Mouse (Mus musculus) B cell, adult 2 months (primary cell): ENCODE data around the gene Nell2.

Experiments used
- DNase-seq, 2 experiments: peaks; one replicate each; pipeline ENCODE4 v3.0.0; 2022

The Nell2 gene

DNA sequence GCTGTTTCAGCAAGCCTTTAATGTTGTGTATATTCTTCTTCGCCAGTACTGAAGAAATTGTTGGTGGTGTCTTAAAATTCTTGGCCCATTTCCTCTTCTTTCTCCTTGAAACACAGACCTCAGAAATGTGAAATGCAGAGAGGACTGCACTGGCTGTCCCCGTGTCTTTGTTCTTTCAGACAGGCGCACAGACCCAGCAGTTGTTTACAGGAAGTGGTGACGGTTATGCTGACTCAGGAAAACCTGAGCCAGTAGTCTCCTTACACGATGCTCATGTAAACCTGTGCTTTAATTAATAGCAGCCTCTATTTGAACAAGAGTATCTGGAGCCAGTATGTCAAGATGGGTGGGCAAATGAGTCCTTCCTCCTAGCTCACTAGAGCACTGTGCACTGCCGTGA lies 61.2 kb downstream of the Nell2 start:
- DNase-seq: no peak

DNA sequence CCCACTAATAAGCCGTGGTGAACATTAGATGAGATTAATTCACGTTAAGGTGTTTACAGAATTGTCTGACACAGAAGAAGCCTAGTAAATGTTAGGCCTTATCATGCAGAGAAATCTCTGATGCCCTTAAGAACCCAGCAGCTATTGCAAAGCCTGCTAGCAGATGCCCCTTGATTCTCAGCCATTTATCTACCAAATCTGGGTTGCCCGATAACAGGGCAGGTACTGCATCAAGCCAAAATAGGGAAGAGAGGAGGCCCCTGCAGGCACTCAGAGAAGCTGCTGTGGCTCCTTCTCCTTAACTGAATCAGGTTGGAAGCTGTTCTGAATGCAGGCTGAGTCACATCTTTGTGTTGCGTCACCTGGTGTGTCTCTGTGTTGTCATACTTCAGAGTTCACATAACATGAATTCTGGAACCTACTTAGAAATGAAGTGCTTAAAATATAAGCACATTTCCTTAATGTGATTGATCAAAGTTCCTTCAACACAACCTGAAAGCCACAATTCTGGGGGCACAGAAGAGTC lies 68.3 kb downstream of the Nell2 start:
- no peak for DNase-seq

DNA sequence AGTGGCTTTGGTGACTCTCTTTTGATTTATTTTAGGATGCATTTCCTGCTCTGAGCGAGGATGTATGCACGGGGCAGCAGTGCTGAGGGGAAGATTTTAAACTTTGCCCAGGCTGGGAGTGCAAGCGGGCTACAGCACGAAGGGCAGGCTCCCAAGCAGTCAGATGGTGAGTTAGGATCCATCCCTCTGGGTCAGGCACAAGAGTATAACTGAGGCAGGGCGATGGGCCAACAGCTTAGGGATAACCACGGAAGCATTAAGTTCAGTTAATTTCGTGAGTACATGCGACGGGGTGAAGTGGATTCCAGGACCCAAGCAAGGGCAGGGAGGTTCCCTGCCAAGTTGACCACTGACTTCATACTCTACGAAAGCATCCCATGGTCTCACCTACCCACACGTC lies 83.8 kb downstream of the Nell2 start:
- no peak for DNase-seq

DNA sequence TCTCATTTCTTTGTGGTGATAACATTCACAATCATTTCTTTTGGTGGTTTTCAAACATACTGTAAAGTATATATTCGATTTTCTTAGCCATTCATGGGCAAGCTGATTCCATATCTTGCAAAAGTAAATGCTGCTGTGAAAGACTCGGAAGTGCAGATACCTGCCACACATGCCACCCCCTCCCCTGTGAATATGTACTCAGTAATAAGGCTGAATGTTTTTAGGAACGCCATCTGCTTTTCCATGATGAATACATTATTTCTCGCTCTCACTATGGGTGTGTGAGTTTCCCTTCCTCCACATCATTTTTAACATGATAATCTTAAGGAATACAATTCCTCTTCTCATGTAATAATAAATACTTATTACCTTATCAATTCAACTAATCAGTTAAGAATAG lies 90.6 kb downstream of the Nell2 start:
- no peak for DNase-seq

DNA sequence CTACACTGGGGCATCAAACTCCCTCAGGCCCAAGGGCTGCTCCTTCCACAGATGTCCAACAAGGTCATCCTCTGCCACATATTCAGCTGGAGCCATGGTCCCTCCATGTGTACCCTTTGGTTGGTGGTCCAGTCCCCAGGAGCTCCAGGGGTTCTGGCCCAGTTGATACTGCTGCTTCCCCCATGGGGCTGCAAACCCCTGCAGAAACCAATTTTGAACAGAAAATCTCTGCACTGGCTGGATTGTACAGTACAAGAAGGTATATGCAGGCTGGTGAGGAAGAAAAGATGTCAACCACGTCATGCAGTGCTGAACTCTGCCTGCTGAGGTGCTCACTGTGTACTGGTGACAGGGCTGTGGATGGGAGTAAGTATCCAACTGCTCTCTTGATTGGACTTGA lies 92.1 kb downstream of the Nell2 start:
- DNase-seq: no peak

DNA sequence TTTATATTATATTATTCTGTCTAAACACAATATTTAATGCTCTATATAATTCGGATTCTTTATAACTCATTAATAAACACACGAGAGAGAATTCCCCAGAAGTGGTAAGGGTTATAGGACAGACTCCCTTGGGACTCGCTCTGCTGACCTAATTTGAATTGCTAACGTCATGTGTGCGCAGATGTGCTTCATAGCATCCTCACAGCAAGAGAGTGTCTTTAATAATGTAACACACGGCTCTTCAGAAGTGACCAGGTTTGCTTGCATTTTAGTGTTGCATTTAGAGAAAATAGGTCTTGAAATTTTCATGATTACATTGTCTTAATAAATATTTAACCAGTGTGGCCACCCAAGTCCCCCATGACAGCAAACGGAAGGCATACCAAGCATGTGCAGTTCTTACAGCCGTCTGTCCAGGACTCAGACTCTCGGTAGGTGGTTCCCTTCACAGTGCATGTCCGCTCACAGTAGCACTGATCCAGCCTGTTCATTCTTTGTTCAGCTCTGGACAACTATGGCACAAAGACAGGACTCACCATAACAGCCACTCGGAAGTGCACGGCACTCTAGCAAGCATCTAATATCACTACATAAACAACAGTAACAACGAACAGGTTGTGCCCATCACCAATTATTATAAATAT lies 97.1 kb downstream of the Nell2 start:
- DNase-seq: no peak

DNA sequence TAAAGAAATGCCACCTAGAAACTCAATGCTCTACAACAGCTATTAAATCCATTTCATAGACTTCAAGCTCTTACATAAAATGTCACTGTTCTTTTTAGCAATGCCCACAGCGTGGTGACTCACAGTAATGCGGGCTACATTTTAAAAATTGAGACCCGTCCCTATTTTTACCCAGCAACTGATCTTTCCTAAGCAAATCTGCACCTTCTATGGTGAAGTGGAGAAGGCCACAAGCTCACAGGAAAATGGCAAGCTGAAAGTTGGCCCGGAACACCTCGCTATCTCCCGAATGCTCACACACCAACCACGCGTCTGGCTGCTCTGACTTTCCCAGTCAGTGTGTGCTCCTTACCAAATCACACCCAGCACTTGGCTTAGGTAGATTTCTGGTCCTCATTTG lies 98.4 kb downstream of the Nell2 start:
- DNase-seq: no peak

DNA sequence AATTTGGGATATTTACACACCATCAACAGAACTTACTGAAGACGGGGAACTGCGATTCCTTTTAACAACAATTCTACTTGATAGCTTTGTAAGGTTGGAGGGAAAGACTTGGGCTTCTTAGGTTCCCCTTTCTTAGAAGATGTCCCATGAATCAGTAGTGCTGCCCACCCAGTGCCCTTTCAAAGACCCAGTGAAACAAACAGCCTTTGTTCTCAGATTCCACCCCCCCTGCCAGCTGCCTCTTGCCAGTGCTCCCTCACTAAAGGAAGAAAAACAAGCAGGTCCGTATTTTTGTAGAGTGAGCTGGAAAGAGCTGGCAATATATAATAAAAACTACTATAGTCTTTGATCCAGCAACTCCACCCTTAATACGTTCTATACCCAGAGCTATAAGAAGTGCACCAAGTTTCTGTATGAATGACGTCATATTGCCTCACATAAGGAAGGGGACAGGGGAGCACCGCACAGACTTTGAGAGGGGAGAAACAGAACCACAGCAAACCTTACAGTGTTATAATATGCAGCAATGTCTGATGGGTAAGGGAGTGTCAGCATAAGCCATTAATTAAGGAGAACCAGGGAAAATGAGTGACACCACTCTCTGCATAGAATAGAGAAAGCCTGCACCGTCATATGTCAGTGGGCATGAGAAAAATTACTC lies 100.2 kb downstream of the Nell2 start:
- DNase-seq: no peak

DNA sequence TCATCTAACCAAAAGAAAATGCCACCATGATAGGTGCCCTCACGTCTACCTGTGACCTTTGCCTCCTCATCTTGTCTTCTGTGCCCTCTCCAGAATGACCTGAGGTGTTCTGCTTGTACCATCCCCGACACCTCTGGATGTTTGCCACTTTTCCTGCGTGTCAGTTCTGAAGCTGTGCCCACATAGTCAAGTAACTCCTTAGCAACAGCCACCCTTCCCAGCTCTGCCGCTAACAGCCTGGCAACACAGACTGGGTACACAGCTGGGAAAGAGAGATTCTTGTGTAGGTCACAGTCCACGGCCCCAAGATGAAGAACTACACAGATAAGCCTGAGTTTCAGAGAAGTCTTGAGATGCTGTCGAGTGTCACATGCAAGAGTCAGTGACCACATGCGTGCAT lies 103.3 kb downstream of the Nell2 start:
- DNase-seq: no peak

DNA sequence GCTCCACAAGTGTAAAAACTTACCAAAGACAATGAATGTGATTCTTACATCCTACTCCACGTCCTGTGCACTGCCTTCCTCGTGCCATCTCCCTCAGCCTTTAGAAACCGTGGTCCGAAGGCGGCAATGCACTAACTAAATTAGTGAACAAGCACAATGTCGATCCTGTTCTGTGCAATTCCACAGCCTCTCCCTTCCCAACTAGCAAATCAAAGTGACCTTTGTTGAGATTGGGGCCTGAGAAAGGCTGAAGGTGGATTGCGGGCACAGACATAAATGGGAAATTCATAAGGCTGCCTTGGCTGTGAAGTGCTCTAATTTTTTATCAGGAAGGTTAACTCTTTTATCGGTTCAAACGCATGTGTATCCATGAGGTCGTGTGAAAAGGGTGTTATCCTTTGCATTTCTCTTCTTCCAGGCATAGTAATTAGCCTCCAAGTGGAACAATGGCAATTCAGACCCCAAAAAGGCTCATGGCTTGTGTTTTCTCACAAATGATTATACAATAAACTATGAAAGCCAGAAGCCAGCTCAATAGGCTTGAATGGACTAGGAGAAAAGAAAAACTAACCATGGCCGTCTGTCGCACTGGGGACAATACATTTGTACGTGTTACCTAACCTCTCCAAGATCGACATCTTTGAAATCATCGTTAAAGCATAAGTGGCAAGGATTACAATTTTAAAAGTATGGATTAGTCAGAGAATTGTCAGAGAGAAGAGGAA lies 106.0 kb downstream of the Nell2 start:
- DNase-seq: no peak

DNA sequence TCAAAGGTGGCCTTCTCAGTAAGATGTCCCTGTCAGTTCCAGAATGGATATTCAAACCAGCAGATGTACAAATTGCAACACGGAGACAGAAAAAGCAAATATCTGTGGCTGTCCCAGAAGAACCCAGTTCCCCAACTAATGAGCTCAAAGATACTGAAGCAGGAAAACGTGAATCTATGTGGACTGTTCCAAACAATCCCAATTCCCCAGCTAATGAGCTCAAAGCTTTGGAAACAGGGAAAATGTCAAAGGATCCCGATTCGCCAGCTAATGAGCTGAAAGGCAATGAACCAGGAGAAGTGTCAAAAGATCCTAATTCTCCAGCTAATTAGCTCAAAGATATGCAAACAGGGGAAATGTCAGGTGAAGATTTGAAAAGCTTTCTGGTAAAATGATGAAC lies 109.7 kb downstream of the Nell2 start:
- DNase-seq: no peak

DNA sequence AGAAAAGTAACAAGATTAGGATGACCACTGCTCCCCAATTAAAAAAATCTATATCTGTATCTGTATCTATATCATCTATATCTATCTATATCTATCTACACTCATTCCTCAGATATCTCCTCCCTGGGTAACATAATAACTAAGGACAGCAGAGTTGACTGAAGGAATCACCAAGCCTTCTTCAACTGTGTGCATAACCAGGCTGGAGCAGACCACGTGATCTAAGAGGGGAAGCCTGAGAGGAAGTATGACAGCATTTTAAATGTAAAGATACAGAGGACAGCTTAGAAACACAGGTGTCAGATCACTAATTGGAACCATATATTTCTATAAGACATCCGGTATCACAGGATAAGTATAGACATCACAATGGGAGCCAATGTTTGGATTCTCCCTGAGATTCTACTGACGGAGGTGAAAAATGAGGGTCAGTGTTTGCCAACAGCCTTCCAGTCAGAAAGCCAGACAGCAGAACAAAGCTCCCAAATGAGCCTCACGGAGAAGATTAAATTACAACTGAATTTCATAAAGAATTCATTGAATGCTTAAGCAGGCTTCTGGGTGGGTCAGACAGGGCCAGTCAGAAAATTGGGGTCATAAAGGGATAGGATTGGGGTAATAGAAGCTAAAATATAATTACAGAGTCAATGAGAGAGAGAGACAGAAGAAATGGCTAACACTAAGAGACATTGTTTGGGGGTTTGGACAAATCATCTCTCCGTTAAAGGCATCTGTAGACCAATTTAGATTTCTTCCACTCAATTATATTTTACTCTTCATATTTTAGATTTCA lies 116.2 kb downstream of the Nell2 start:
- DNase-seq: no peak

DNA sequence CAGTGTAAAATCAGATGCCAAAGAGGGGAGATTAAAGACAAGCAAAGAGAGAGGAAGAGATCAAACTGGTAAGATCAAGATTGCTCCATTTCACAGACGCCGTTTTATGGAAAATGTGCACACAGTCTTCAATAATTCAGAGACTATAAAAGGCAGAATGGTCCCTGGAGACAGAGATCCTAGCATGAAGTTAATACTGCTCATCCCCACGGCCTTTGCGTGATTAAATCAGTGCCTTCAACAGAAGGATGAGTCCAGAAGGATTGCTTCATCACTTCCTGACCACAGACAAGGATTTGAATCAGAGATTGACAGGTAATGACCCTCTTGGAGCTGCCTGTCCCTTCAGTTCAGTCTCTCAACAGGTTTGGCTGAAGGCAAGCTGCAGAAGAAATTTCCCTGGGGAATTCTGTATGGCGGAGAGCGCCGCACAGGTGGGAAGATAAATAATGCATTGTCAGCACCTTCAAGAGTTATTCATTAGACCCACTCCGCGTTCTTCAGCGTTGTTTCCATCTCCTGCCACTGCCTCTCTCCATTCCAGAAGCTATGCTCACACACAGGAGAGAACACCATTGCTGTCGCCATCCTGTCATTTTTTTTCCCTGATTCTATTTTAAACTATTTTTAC lies 118.0 kb downstream of the Nell2 start:
- no peak for DNase-seq

DNA sequence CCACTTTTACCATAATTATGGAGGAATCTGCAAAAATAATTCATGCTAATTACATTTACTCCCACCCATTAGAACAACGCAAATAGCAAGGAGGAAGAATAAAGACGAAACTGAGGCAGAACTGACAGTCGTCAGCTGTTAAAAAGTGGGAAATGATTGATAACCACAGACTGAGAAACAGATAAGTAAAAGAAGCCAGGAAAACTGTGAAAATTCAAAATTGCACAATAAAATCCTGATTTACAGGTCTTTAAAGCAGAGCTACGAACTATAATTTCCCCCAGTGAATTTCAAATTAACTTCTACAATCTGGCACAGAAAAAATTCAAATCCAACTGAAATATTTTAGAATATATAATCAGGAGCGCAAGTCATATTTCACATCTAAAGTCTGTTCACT lies 138.0 kb downstream of the Nell2 start:
- no peak for DNase-seq

DNA sequence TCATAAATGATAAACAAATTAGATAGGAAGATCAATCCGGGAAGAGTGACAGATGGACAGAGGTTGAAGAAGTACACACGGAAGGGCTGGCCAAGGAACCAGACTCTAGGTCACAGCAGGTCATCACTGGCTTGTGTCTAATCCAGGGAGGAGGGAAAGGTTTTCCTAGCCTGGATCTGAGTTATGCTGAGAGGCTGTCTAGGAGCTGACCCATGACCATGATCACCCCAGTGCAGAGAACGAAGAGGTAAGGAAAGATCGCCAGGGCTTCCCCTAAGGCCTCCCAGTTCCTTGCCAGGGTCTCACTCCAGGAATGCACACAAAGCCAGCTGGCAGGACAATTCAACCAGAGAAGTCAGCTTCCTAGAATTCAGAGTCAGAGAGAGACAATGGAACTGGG lies 139.4 kb downstream of the Nell2 start:
- DNase-seq: no peak

DNA sequence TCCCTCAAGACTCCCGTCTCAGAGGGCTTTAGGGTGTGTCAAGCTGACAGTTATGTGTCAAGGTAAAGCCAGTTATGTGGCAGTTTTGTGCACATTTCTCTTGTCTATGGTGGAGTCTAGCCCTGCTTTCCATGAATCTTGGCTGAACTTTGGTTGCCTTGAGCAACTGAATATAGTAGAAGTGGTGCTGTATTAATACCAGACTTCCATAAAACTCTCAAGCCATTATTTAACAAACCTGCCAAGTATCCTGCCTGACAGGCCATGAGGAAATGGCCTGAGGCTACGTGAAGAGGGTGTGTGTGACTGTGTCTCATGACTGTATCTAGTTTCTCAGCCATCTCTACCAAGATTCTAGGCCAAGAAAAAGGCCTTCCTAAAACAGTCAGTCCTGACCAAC lies 147.5 kb downstream of the Nell2 start:
- DNase-seq: no peak

DNA sequence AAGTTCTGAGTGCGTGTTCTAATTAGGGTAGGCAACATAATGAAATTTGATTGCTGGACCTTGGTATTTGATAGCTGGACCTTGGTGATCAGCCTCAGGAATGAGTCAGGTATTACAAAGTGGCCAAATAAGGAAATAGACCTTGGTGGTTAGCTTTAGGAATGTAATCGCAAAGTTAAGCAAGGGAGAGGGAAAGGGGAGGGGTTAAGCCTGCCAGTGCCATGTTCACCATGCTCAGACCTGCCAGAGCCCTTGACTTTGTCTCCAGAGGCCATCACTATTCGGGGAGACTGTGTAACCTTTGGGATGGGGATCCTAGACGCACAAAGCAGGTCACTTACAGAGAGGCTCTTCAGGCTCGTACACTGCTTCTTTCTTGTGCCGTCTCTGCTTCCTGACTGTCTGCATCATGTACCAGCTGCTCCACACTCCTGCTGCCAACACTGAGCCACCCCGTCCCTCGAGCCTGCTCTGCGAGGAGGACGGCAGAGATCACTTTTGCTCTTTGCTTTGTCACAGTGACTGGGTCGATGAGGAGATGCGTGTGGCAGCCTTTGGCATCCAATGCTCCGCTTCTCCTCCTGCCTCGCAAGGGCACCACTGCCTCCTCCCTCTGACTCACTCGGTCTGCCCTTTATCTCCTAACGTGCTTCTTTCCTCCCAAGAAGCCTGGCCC lies 157.5 kb downstream of the Nell2 start:
- DNase-seq: no peak

DNA sequence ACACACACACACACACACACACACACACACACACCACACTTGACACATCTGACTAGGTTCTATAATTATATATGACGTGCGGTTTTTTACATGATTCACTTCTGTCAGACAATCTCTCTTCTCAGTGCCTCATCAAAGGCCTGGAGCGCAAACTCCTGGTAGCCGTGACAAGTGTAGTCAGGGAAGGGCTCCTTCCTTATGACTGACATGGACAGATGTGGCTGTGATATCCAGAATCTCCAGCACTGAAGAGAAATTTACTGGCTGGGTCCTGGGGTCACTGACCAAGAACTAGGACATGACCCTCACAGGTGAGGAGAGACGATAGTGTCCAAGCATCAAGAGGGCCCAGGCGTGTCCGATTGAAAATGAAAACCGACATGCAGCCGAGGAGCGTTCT lies 160.2 kb downstream of the Nell2 start:
- DNase-seq: no peak

DNA sequence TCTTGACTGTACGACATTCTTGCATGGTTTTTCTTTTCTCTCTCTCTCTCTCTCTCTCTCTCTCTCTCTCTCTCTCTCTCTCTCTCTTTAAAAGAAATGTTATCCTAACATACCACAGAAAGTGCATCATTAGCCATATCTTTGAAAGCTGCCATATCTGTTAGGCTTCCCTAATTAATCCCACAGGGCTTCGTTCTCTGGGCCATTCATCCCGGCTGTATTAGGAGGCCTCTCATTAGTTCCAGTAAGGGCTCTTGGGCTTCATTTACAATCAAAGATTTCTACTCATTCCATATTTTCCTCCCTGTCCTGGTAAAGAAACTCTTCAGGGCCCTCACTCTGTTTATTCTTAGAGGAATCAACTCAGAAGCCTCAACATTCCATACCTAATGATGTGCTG lies 161.9 kb downstream of the Nell2 start:
- DNase-seq: no peak

DNA sequence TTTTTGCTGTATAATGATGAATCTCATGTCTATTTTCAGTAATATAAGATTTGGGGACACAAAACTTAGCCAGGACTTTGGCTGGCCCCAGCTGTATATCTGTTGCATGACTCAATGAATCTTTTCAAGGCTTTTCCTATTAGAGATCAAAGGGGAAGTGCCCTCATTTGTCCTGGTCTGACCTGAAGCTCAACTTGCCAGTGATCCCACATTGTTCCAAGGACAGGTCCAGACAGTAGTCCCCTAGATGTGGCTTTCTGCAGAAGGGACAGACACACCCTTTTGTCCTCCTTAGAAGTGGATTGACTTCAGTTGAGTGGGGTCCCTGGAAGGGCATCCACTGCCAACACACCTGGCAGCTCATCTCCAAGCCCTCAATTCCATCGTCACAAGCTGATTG lies 173.6 kb downstream of the Nell2 start:
- no peak for DNase-seq

DNA sequence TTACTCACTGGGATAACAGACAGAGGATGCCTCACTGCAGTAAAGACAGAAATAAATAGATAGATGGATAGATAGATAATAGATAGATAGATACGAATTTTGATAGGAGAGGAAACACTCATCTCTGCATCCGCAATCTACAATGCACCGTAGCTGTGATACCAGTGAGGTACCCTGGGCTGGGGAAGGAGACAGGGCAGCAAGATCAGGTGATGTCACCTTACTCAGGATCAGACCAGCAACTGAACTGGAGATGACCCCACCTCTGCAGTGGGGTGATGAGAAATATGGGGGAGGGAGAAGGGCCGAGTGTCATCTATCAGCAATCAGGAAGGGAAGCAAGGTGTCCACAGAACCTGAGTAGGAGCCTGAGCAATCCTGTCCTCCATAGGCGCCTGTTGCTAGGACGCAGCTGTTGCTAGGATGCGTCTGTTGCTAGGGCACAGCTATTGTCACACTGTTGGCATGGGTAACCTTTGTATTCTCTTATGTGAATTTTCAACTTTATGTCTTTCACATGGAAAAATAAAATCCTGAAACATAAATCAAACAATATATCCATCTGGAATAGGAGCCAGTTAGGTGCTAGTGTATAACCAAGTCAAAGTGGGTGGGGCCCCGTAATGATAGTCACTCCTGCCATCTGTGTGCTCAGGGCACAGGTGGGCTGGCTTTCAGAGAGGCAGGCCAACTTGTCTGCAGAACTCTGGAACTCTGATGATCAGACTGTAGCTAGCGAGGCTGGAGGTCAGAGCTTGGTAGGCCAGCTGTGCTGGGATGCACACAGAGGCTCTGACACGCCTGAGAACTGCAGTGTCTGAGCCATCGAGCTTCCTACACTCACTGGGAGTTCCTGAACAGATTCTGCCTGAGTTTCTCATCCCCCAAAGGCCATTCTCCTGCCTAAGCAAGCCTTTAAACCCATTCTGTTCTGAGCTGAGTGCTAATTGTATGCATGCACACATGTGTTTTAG lies 193.7 kb downstream of the Nell2 start:
- no peak for DNase-seq
